In the genomic region with DNA sequence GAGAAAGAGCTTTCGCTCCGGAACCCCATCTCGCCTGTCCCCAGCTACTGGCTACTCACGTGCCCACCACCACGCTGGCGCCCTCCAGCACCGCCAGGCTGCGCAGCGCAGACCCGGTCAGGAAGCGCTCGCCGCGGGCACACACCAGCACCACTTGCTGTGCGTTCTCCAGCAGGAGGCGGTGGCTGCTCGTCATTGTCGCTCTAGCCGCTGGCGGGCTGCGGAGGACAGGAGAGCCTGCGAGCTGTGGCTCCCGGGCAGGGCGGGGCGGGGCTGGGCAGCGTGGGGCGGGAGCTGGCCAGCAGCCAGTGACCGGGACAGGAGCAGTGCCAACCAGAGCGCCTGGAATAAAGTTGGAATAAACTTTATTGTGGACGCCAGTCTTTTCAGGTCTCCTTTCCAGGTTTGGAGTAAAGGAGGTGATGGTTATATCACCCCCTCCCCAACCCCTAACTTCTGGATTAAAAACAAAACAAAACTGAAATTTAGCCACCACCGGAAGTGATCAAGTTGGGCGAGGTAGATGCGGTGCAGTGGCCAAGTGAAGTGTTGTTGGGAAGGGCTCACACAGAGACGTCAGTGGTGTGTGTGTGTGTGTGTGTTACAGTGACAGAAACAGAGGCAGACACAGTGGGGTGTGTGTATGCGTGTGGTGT, we compare ENCODE assay signal across 8 mouse cellular contexts. TPM values are rescaled to one million over a fixed set of nuclear protein-coding genes. Genes with fewer than 3 reads are reported as not detected.
DNase-seq lines count a peak whose midpoint lies in the region; ATAC-seq and TF ChIP-seq lines count a peak whose summit lies in the region.

Amdhd1 (minus strand) TSS at position 259 of the 656 bp plus-strand sequence.

- WGBS in heart, embryonic 11.5 days (ENCODE audit: insufficient replicate concordance) = 3% methylated on average over 34 of the region's 35 CpGs
- WGBS in kidney, embryonic 15.5 days = 3% methylated on average over 35 of the region's 35 CpGs
- WGBS in liver, embryonic 12.5 days (ENCODE audit: insufficient replicate concordance) = 3% methylated on average over 35 of the region's 35 CpGs

- ATAC-seq in erythroblast, adult 5-6 weeks (replicated peaks; ENCODE audit: low FRiP score, poor library complexity, severe bottlenecking) = peak; percentile 97
- ATAC-seq in heart, embryonic 11.5 days (replicated peaks; ENCODE audit: insufficient number of reproducible peaks, low FRiP score, low TSS enrichment) = peak; percentile 84
- peak; percentile 93 for ATAC-seq in kidney, embryonic 15.5 days (replicated peaks; ENCODE audit: low FRiP score)
- ATAC-seq in liver, embryonic 12.5 days = peak; percentile 81

- peak within 1 kb of the TSS; percentile 40 for H3K9ac ChIP-seq in heart, embryonic 11.5 days (ENCODE audit: low read depth, low read length)
- peak within 1 kb of the TSS; percentile 24; the same call in 1 of the 2 replicates for H3K9ac ChIP-seq in kidney, embryonic 15.5 days
- H3K9ac ChIP-seq in liver, embryonic 12.5 days = peak within 1 kb of the TSS; percentile 49

- H3K27me3 ChIP-seq in heart, embryonic 11.5 days (ENCODE audit: control insufficient read depth, insufficient read depth, low read length) = peaks cover 9% of the 10 kb centered on the region
- peaks cover 22% of the 10 kb centered on the region for H3K27me3 ChIP-seq in kidney, embryonic 15.5 days
- H3K27me3 ChIP-seq in liver, embryonic 12.5 days (replicated peaks) = peaks cover 40% of the 10 kb centered on the region
- H3K27me3 ChIP-seq in splenic B cell, adult 2 months (ENCODE audit: control insufficient read depth, insufficient read depth, low read length, poor library complexity, severe bottlenecking) = no peaks in the 10 kb centered on the region

- H3K27ac ChIP-seq in bone marrow macrophage, adult 2 months (ENCODE audit: insufficient read depth, low read depth, low read length) = no peak within 1 kb of the TSS
- peak within 1 kb of the TSS; percentile 29; the same call in 1 of the 2 replicates for H3K27ac ChIP-seq in heart, embryonic 11.5 days (ENCODE audit: low read depth, low read length)
- no peak within 1 kb of the TSS for H3K27ac ChIP-seq in kidney, embryonic 15.5 days
- H3K27ac ChIP-seq in liver, embryonic 12.5 days = 0 out of 2 replicates have a peak within 1 kb of the TSS, but pooled peaks have one; percentile 16

- H3K4me2 ChIP-seq in heart, embryonic 11.5 days = peak within 1 kb of the TSS; percentile 61
- H3K4me2 ChIP-seq in kidney, embryonic 15.5 days = peak within 1 kb of the TSS; percentile 73
- H3K4me2 ChIP-seq in liver, embryonic 12.5 days = peak within 1 kb of the TSS; percentile 73

- H3K4me1 ChIP-seq in bone marrow macrophage, adult 2 months (ENCODE audit: control insufficient read depth, insufficient read depth, low read length) = peaks cover 12% of the 10 kb centered on the region
- H3K4me1 ChIP-seq in heart, embryonic 11.5 days (ENCODE audit: control insufficient read depth, insufficient read depth, low read length) = peaks cover 5% of the 10 kb centered on the region; the same call in 1 of the 2 replicates
- H3K4me1 ChIP-seq in kidney, embryonic 15.5 days = peaks cover 18% of the 10 kb centered on the region
- peaks cover 25% of the 10 kb centered on the region for H3K4me1 ChIP-seq in liver, embryonic 12.5 days

- no peaks in the 10 kb centered on the region for H3K36me3 ChIP-seq in heart, embryonic 11.5 days (ENCODE audit: control insufficient read depth, insufficient read depth, low read length)
- no peaks in the 10 kb centered on the region for H3K36me3 ChIP-seq in kidney, embryonic 15.5 days
- no peaks in the 10 kb centered on the region for H3K36me3 ChIP-seq in liver, embryonic 12.5 days
- no peaks in the 10 kb centered on the region for H3K36me3 ChIP-seq in splenic B cell, adult 2 months (ENCODE audit: control insufficient read depth, insufficient read depth, low read length, poor library complexity, severe bottlenecking)

- TF ChIP-seq POLR2A in bone marrow macrophage, adult 2 months (IDR thresholded peaks at IDR 0.05; ENCODE audit: borderline replicate concordance, low read depth, low read length) = no peak

- no peaks in the 10 kb centered on the region for H3K9me3 ChIP-seq in heart, embryonic 11.5 days (replicated peaks; ENCODE audit: control insufficient read depth, low read length)
- no peaks in the 10 kb centered on the region for H3K9me3 ChIP-seq in kidney, embryonic 15.5 days (replicated peaks)
- no peaks in the 10 kb centered on the region for H3K9me3 ChIP-seq in liver, embryonic 12.5 days (replicated peaks)

- DNase-seq in A20 (ENCODE audit: low read depth, low spot score) = peak; percentile 91
- peak; percentile 88 for DNase-seq in naive thymus-derived CD4-positive, alpha-beta T cell, adult 2 months (ENCODE audit: low read depth)
- DNase-seq in splenic B cell, adult 2 months (ENCODE audit: low read depth, low spot score) = peak; percentile 90

- TF ChIP-seq CTCF in bone marrow macrophage, adult 2 months (IDR thresholded peaks at IDR 0.05; ENCODE audit: low read depth, low read length) = peak; percentile 44; the same call in 1 of the 2 replicates

- peak within 1 kb of the TSS; percentile 52 for H3K4me3 ChIP-seq in bone marrow macrophage, adult 2 months (ENCODE audit: insufficient read depth, low read length)
- H3K4me3 ChIP-seq in heart, embryonic 11.5 days (ENCODE audit: low read depth, low read length) = peak within 1 kb of the TSS; percentile 33
- peak within 1 kb of the TSS; percentile 44 for H3K4me3 ChIP-seq in kidney, embryonic 15.5 days (replicated peaks)
- H3K4me3 ChIP-seq in liver, embryonic 12.5 days = peak within 1 kb of the TSS; percentile 50

RNA-seq across cellular contexts. Expression of gene Amdhd1, which starts in this region (rescaled TPM):
- not detected in 2 replicates for polyA plus RNA-seq in bone marrow macrophage, adult 2 months (2012; ENCODE audit: insufficient read depth, insufficient read length, missing spikeins)
- total RNA-seq in erythroblast, adult 5-6 weeks (2015; ENCODE audit: low replicate concordance) = not detected in 2 replicates
- total RNA-seq in erythroblast, adult 5-6 weeks (2017; ENCODE audit: low replicate concordance) = not detected in 2 replicates
- polyA plus RNA-seq in heart, embryonic 11.5 days (2014; fragmentation: Nextera tagmentation; extraction: Ambion mirVana) = 0.23 and 0.24 TPM in 2 replicates
- polyA plus RNA-seq in kidney, embryonic 15.5 days (2015; fragmentation: Nextera tagmentation; extraction: Ambion mirVana) = 0.62 and 1.1 TPM in 2 replicates
- polyA plus RNA-seq in liver, embryonic 12.5 days (2016; fragmentation: Nextera tagmentation; extraction: Ambion mirVana) = 6.3 and 6.9 TPM in 2 replicates

Comparison
In these comparisons a context has a peak if more than half of its experiments do, and no peak if none do; other contexts are left out.
1. Peak in ATAC-seq in erythroblast, adult 5-6 weeks; RNA of the gene not detected or under 1 TPM.
2. Peak in ATAC-seq, H3K4me3 ChIP-seq, H3K27ac ChIP-seq, H3K9ac ChIP-seq and H3K4me2 ChIP-seq in heart, embryonic 11.5 days; RNA of the gene not detected or under 1 TPM.